Mouse (Mus musculus): Measurements from ENCODE around the gene Ubac2.

GRCm38 (mm10) chr14:121963942-121964335, 85.5 kb downstream of the Ubac2 start:
- TF ChIP-seq CTCF (IDR thresholded peaks at IDR 0.05; ENCODE audit: borderline replicate concordance, extremely low read depth, insufficient read depth, insufficient read length) (no peak), POLR2A (IDR thresholded peaks at IDR 0.05; ENCODE audit: borderline replicate concordance, extremely low read depth, insufficient read depth, insufficient read length, poor library complexity, severe bottlenecking) (no peak)

Data from brain, embryonic 14.5 days (tissue).